Mouse (Mus musculus) fat pad, adult 2 months (tissue): ENCODE results near the gene Htr5b.

ENCODE experiments used
- DNase-seq: peaks from one replicate; pipeline ENCODE4 v3.0.0-alpha.2; 2011; ENCODE audit warnings: low read depth, low spot score; ENCODE audit errors: extremely low read depth

Htr5b gene

DNA sequence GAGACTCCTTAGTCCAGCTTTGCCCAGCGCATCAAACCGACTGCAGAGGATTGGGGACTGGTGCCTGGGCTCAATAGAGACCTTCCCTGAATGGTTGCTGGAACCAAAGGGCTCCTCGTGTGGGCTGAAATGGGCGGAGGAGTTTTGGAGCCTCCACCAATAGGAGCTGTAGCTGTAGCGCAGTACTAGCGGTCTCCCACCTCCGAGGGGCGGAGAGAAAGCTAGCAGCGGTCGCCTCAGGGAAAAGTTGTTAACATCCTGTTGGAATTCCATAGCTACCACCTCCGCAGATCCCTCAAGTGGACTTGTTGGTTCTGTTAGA, at the start of gene Htr5b:
Gene Htr5b (minus strand): TSS at position 67 of the 322 bp plus-strand sequence.
- no peak for DNase-seq

DNA sequence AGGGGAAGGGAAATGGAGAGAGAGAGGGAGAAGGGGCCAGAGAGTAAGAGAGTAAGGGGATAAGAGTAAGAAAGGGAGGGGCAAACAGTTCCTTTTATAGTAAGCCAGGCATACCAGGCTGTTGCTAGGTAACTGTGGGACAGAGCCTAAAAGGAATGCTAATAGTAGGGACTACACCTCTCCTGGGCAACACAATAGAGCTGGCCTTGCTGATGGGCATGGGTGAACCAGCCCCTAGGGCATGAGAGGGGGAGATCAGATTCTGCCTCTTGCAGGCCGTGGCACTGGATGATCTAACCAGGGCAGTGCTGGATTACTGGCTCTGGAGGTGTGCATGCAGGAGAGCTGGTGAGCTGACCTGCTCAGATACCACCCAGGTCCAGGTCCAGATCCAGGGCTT, 49.2 kb upstream of the Htr5b start:
- DNase-seq = no peak

DNA sequence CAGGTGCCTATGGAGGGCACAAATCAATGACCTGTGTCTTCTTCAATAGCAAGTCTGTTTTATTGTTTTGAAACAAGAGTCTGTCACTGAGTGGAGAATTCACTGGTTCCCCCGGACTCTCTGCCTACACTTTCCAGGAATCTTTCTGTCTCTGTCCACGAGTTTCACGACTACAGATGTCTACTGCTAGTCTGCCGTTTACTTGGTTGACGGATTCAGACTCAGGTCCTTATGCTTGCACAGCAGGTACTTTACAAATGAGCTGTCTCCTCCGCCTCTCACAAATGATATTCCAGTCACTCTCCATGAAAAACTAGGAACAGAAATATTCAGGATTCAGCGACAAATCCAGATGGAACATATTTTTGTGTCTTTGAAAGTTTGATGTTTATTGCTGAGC, 42.3 kb upstream of the Htr5b start:
- DNase-seq = no peak

DNA sequence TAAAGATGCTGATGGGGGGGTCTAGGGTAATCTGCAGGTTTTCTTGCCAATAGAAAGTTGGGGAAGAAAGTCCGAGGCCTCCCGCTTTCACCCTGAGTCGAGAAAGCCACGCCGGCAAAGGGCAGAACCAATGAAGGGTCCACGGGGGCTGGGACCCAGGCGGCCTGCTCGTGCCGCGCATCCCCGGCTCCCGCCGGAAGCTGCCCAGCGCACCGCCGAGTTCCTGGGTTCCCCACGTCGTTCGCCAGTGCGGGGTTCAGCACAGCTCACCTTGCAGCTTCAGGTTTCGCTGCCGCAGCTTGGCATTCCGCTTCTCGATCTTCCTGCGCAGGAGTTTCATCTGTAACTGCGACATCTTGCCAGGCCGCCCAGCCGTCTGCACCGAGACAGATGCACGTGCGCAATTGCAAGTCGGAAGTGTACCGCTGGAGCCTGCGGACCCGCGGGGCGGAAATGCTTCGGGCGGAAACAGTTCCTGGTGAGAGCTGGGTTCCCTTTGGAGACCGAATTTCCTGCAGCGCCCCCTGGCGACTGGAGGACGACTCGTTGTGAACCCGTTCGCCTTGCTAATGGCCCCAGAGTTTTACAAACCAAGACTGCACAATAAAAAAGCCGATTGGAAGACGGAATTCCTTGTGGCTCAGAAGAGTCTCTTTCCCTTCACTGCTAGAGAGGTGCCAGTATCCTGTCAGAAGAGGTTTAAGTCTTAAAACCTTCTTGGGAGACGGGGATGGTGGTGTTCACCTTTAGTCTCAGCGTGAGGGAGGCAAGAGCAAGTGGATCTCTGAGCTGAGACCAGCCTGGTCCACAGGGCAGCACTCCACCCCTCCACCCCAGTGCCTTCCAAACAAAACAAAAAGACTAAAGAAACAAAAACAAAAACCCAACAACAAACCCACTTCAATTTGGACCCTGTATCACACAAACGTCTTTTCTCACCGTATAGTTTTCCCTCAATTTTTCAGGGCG, 39.5 kb upstream of the Htr5b start, which contains the start of gene Ddx18:
Gene Ddx18 (minus strand): TSS at position 469 of the 969 bp plus-strand sequence.
- DNase-seq = peak; percentile 37

DNA sequence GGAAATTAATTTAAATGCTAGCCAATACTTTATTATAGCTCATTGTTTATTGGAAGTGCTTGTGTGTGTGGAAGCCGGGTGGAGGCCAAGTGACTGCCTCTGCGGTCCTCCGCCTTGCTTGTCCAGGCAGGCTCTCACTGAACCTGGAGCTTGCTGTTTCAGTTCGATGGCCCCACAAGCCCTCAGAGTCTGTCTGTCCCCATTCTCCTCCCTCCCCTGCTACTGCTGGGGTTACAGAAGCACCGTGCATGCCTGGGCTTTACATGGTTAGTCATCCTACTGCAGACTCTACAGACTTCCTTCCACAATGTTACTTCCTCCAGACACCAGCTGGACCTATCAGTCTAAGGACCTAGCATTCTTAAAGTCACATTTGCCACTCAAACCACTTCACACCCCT, 29.6 kb upstream of the Htr5b start:
- DNase-seq = no peak

DNA sequence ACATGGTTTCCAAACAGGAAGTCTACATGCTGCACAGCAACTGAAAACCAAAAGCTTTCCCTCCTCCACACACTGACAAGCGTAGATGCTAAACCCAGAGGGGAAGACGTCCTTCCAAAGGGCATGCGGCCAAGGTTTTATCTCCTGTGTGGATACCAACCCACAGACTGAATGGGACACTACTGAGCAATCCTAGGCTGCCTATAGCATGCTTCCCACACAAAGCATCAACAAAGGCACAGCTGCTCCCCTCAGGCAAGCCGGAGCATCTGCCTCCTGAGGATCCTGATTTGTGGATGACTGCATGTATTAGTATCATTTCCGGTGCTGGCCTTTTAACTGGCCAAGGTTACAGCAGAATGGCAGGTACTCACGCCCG, 23.2 kb upstream of the Htr5b start:
- peak; percentile 49 for DNase-seq

DNA sequence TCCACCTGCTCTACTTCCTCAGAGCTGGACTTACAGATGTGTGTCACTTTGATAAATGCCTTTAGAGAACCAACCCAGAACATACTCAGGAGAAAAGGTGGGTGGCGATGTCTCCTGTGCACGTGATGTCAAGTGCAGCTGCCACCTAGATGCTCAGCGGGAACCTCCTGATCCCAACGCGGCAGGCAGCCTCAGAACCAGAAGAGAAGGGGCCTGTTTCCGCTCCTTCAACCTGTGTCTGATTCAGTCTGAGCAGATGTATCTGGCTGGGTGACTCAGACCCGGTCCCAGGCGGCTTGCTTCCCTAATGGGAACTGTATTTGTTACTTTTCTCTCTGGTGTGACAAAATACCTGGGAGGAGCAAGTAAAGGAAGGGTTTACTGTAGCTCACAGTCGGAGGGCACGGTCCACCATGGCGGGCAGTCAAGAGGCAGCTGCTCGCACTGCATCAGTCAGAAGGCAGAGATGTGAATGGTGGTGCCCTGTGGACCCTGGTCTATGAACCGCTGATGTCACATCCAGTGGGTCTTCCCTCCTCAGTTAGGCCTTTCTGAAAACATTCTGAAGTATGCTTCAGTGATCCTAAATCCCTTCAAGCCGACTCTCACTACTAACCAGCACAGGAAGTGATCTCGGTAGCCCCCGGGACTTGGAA, 22.7 kb upstream of the Htr5b start:
- no peak for DNase-seq

DNA sequence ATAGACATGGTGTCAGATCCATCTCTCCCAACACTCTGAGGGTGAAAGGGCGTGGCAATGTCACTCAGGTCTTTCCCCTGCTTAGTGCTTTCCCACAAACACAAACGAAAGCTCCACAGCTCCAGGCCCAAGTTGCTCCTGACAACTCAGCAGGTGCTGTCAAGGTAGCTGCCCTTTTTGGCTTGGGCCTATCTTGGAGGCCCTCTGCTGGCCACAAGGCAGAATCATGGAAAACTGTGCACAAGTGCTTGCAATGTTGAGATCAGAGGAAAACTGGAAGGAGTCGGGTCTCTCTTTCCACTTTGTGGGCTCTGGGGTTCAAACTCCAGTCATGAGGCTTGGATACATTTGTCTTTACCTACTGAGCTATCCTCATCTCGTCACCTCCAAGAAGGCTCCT, 21.2 kb upstream of the Htr5b start:
- DNase-seq = no peak

DNA sequence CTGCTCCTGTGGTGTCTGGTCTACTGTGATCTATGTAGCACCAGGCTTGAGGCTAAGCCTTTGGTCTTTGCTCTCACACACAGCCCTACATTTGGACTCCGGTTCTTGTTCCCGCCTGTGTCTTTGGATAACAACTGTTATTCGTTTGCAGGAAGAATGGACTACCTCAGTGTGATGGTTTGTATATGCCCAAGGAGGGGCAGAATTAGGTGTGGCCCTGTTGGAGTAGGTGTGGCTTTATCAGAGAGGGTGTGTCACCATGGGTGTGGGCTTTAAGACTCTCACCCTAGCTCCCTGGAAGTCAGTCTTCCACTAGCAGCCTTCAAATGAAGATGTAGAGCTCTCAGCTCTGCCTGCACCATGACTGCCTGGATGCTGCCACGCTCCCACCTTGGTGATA, 20.4 kb upstream of the Htr5b start:
- no peak for DNase-seq

DNA sequence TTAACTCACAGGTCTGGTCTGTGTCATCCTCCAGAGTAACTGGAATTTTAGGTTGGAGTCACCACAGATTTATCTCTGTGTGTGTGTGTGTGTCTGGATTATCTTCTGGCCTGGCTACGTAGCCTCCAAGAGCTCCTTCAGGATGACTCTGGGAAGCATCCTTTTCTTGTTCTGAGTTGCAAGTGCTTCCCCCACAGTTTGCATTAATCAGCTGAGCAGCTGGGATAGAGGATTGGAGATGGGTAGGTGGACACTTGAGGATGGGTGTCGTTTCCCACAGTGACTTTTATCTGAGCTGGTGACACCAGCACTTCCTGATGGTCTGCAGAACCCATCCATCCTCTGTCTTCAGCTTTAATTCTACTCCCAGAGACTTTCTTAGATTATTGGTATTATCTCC, 18.6 kb upstream of the Htr5b start:
- no peak for DNase-seq

DNA sequence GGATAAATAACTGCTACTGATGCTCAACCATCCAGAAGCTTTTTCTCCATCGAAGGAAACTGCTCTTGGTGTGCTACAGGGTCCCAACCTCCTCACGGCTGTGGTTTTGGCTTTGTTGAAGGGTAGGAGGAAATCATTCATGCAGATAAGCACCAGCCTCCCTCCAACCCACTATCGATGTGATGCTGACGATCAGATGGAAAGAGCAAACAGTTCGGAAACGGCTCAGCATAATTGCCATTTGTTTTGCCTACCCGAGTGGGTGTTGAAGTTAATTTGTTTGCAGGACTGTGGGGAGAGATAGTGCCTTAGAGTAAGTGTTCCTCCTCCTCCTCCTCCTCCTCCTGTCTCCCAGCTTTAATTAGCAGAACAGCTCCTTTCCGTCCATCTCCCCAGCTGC, 12.1 kb upstream of the Htr5b start:
- DNase-seq = no peak

DNA sequence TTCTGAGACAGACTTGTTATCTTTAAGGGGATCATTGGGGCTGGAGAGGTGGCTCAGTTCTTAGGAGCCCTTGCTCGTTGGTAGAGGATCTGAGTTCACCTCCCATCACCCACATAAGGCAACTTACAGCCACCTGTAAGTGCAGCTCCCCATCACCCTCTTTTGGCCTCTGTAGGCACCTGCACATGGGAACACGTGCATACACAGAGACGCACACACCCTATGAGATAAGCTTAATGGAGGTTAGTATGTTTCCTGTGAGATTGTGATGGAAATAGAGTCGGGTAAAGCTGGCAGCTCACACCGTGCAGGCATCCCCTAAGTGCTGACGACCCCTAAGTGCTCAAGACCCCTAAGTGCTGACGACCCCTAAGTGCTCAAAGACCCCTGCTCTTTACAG, 3.2 kb upstream of the Htr5b start:
- no peak for DNase-seq

DNA sequence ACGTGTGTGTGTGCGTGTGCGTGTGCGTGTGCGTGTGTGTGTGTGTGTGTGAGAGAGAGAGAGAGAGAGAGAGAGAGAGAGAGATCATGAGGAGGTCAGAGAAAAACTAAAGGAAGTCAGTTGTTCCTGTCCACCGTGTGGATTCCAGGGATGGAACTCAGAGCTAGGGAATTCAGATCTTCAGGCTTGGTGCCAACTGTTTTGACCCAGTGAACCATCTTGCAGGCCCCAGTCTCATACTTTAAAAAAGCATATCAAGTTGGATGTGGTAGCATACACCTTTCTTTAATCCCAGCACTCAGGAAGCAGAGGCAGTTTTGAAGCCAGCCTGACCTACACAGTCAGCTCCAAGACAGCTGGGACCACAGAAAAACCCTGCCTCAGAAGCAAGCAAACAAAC, 1.0 kb upstream of the Htr5b start:
- DNase-seq = no peak

DNA sequence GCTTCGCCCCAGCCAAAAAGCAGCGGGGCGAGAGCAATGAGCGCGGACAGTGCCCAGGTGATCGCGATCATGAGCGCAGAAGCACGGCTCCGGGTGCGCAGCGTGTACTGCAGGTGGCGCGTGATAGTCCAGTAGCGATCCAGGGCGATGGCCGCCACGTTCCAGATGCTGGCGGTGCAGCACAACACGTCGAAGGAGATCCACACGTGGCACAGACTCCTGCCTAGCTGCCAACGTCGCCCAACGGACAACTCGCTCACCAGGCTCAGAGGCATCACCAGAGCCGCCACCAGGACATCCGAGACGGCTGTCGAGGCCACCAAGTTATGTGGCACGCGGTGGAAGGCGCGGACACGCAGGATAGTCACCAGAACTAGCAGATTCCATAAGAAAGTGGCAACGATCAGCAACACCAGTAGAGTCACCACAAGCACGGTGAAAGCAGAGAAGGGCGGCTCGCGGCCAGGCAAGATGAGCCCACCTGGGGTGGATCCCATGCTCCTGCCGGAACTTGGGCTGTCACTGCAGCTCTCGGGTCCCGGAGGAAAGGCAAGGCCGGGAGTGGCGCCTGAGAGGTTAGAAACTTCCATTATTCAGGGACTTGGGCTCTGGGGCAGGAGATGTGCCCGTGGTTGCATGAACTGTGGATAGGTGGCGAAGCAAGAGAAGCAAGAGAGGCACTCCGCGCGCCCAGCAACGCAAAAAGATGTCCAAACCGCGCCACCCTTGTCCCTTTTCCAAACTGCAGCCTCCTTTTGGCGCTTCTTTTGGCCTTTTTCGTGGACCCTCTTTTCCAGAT, 466 bp downstream of the Htr5b start:
- DNase-seq = no peak

DNA sequence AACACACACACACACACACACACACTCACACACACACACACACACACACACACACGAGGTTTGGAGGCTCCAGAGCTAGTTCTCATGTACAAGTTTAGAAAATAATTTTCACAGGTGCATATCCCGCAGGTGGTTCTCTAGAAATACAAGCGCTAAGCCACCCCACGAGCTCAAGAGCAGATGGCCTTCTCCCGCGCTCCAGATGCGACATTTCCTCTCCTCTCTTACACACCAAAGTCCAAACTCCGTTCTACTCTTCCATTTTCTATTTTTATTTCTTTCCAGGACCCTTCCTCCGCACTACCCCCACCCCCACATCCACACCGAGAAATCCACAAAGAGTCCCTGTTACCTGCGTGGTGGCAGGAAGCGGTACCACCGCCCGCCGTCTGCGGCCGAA, 1.2 kb downstream of the Htr5b start:
- DNase-seq = no peak

DNA sequence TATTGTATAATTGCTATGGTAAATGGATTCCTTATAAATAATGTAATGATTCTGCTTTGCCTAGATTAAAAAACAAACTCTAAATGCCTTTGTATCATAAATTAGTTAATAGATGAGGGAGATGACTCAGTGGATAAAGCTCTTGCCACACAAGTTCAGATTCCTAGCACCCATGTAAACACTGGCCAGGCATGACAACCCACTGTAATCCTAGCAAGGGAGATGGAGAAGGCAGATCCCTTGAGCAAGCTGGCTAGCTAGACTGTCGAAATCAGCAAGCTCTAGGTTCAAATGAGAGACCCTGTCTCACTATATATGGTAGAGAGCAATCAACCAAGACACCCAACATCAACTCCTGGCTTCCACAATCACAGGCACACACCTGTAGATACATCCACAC, 9.7 kb downstream of the Htr5b start:
- DNase-seq = no peak

DNA sequence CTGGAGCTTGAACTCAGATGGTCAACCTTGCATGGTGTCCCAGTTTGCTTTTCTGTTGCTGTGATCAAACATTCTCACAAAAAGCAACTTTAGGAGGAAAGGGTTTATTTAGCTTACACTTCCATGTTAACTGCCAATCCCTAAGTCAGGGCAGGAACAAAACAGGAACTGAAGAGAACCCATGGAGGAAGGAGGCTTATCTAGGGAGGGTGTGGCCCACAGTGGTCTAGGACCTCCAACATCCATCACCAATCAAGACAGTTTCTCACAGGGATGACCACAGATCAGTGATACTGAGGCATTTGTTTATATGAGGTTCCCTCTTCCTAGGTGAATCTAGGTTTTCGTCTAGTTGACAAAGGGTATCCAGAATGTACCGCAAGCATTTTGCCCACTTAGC, 16.3 kb downstream of the Htr5b start:
- no peak for DNase-seq

DNA sequence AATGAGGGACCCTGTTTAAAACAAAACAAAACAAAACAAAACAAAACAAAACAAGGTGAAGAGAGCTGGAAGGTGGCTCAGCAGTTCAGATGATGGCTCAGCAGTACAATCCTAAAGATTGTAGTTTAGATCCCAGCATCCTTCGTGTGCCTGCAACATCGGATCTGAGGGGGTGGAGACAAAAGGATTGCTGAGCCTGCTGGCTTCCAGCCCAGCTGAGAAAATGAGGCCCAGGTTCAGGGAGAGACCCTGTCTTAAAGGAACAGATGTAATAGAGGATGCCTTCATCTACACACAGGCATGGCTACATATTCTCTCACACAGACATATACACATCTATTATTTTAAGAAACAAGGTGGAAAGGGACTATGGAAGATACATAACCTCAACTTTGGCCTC, 17.1 kb downstream of the Htr5b start:
- no peak for DNase-seq

DNA sequence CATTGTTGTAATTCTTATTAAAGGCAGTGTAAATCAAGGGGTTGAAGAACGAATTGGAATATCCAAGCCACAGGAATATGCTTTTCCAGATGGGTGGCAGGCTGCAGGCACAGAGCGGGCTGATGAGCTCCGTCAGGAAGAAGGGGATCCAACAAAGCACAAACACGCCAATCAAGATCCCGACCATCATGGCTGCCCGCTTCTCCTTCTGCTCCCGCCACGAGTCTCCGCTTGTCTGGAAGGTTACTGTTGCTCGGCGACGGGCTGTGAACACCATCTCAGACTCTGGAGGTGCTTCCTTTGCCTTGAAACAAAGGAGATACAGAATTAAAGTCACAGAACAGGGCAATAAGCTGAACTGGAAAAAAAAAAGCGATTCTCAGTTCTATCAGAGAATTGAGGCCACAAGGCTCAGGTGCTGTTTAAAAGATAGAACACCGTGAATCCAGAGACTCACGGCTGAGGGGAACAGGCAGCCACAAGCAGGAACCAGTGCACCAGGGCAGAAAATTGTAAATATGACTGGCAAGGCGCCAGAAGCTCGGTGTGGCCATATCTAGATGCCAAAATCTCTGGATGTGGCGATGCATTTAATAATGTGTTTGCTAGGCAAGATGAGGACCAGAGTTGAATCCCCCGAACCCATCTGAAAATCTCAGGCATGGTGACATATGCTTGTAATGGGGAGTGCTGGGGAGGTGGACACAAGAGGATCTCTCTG, 17.7 kb downstream of the Htr5b start:
- no peak for DNase-seq

DNA sequence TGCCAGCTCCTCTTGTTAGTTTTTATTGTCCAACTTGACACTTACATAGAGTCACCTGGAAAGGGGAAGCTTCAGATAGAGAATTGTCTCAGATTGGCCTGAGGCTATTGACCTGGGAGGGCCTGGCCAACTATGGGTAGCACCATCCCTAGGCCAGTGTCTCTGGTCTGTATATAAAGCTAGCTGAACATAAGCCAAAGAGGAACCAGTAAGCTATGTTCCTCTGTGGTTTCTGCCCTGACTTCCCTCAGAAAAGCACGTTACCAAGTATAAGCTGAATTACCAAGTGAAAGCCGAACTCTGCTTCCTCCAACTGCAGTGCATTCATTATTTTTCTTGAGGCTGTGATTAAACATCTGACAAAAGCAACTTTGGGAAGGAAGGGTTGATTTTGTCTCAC, 19.5 kb downstream of the Htr5b start:
- no peak for DNase-seq

DNA sequence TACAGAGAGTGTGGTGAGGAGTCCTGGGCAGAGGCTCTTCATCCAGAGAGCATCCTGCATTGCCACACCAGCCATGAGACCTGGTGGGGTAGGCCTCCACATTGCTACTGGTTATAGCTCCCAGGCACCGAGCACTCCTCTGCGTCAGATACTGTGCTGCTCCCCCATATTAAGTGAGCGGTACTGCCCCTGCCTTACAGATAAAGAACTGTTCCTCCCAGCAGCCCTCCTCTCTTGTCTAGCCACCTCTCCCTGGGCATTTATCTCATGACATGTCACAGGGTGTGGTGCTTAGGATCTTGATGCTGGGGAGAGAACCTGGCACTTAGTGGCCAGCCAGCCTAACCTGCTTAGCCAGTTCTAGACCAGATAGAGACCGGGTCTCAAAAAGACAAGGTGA, 31.2 kb downstream of the Htr5b start:
- no peak for DNase-seq
